Mouse (Mus musculus): Measurements from ENCODE around the gene Kif16b. TPM values are rescaled to one million over a fixed set of nuclear protein-coding genes. Genes with fewer than 3 reads are reported as not detected.

The Kif16b gene
- total RNA-seq, 1 experiment: 10.5 TPM

GRCm38 (mm10) chr2:142900120-142900861, 1.0 kb downstream of the Kif16b start:
- Histone ChIP-seq H3K27ac (ENCODE audit: insufficient read depth, low read depth, low read length, poor library complexity, severe bottlenecking) (no peak overlapping the region), H3K4me3 (ENCODE audit: insufficient read depth in 1 of 2, low read depth in 1 of 2, low read length in 2 of 2, poor library complexity in 1 of 2, severe bottlenecking in 1 of 2) (peak overlapping the region; percentile 71 to 93), H3K9me3 (ENCODE audit: control insufficient read depth, insufficient read depth, low read depth, low read length) (no peaks in the 10 kb centered on the region), H3K9ac (ENCODE audit: insufficient read depth, low read depth, low read length, poor library complexity, severe bottlenecking) (peak overlapping the region; percentile 84; the same call in 1 of the 2 replicates), H3K4me1 (ENCODE audit: control insufficient read depth in 2 of 2, insufficient read depth in 2 of 2, low read length in 2 of 2, poor library complexity in 1 of 2) (peaks cover 3 to 6% of the 10 kb centered on the region in 2 experiments; a peak in 1 of 4 replicates), H3K36me3 (ENCODE audit: control insufficient read depth, insufficient read depth, low read length, poor library complexity, severe bottlenecking) (no peaks in the 10 kb centered on the region)
- no peak for DNase-seq (ENCODE audit: low read depth, low spot score)
- in situ Hi-C loops (cut with MboI; ENCODE audit: low sequenced_read_pairs in 2 of 2, unreplicated experiment in 2 of 2): no loop called here
- TF ChIP-seq ZC3H11A (IDR thresholded peaks at IDR 0.05; ENCODE audit: borderline replicate concordance, low read depth, low read length) (no peak), ZNF384 (IDR thresholded peaks at IDR 0.05; ENCODE audit: low read depth, low read length) (no peak), HCFC1 (IDR thresholded peaks at IDR 0.05; ENCODE audit: borderline replicate concordance, insufficient read depth, low read length) (no peak), CHD2 (IDR thresholded peaks at IDR 0.05; ENCODE audit: low read depth, low read length) (no peak), MAFK (IDR thresholded peaks at IDR 0.05; ENCODE audit: insufficient read depth, low read depth, low read length) (no peak)

- no peak overlapping the region for H3K4me3 ChIP-seq (ENCODE audit: insufficient read depth in 1 of 2, low read depth in 1 of 2, low read length in 2 of 2, poor library complexity in 1 of 2, severe bottlenecking in 1 of 2)
- in situ Hi-C loops (cut with MboI; ENCODE audit: low sequenced_read_pairs in 2 of 2, unreplicated experiment in 2 of 2): no loop called here
Measured at GRCm38 (mm10) chr2:142893780-142894179, 7.6 kb downstream of the Kif16b start.

GRCm38 (mm10) chr2:142891283-142891682, 10.0 kb downstream of the Kif16b start:
- Histone ChIP-seq H3K4me3 (ENCODE audit: insufficient read depth in 1 of 2, low read depth in 1 of 2, low read length in 2 of 2, poor library complexity in 1 of 2, severe bottlenecking in 1 of 2) (no peak overlapping the region), H3K9ac (ENCODE audit: insufficient read depth, low read depth, low read length, poor library complexity, severe bottlenecking) (no peak overlapping the region), H3K9me3 (ENCODE audit: control insufficient read depth, insufficient read depth, low read depth, low read length) (no peaks in the 10 kb centered on the region), H3K4me1 (ENCODE audit: control insufficient read depth in 2 of 2, insufficient read depth in 2 of 2, low read length in 2 of 2, poor library complexity in 1 of 2) (no peaks in the 10 kb centered on the region), H3K36me3 (ENCODE audit: control insufficient read depth, insufficient read depth, low read length, poor library complexity, severe bottlenecking) (no peaks in the 10 kb centered on the region), H3K27ac (ENCODE audit: insufficient read depth, low read depth, low read length, poor library complexity, severe bottlenecking) (no peak overlapping the region)
- in situ Hi-C loops (cut with MboI; ENCODE audit: low sequenced_read_pairs in 2 of 2, unreplicated experiment in 2 of 2): no loop called here
- DNase-seq (ENCODE audit: low read depth, low spot score): no peak
- TF ChIP-seq ZC3H11A (IDR thresholded peaks at IDR 0.05; ENCODE audit: borderline replicate concordance, low read depth, low read length) (no peak), CHD2 (IDR thresholded peaks at IDR 0.05; ENCODE audit: low read depth, low read length) (no peak), MAFK (IDR thresholded peaks at IDR 0.05; ENCODE audit: insufficient read depth, low read depth, low read length) (no peak), ZNF384 (IDR thresholded peaks at IDR 0.05; ENCODE audit: low read depth, low read length) (no peak), HCFC1 (IDR thresholded peaks at IDR 0.05; ENCODE audit: borderline replicate concordance, insufficient read depth, low read length) (no peak)

More at GRCm38 (mm10) chr2:142893780-142894179, 7.6 kb downstream of the Kif16b start:
- no peak overlapping the region for H3K9ac ChIP-seq (ENCODE audit: insufficient read depth, low read depth, low read length, poor library complexity, severe bottlenecking)
- H3K27ac ChIP-seq (ENCODE audit: insufficient read depth, low read depth, low read length, poor library complexity, severe bottlenecking): no peak overlapping the region
- H3K36me3 ChIP-seq (ENCODE audit: control insufficient read depth, insufficient read depth, low read length, poor library complexity, severe bottlenecking): no peaks in the 10 kb centered on the region
- TF ChIP-seq ZNF384 (IDR thresholded peaks at IDR 0.05; ENCODE audit: low read depth, low read length) (no peak), HCFC1 (IDR thresholded peaks at IDR 0.05; ENCODE audit: borderline replicate concordance, insufficient read depth, low read length) (no peak), ZC3H11A (IDR thresholded peaks at IDR 0.05; ENCODE audit: borderline replicate concordance, low read depth, low read length) (no peak), CHD2 (IDR thresholded peaks at IDR 0.05; ENCODE audit: low read depth, low read length) (no peak), MAFK (IDR thresholded peaks at IDR 0.05; ENCODE audit: insufficient read depth, low read depth, low read length) (no peak)
- no peaks in the 10 kb centered on the region for H3K9me3 ChIP-seq (ENCODE audit: control insufficient read depth, insufficient read depth, low read depth, low read length)
- no peak for DNase-seq (ENCODE audit: low read depth, low spot score)
- no peaks in the 10 kb centered on the region for H3K4me1 ChIP-seq (ENCODE audit: control insufficient read depth in 2 of 2, insufficient read depth in 2 of 2, low read length in 2 of 2, poor library complexity in 1 of 2)

- H3K36me3 ChIP-seq (ENCODE audit: control insufficient read depth, insufficient read depth, low read length, poor library complexity, severe bottlenecking): no peaks in the 10 kb centered on the region
- in situ Hi-C loops (cut with MboI; ENCODE audit: low sequenced_read_pairs in 2 of 2, unreplicated experiment in 2 of 2): no loop called here
- no peak for DNase-seq (ENCODE audit: low read depth, low spot score)
Measured at GRCm38 (mm10) chr2:142884456-142884855, 16.9 kb downstream of the Kif16b start.

More at GRCm38 (mm10) chr2:142884456-142884855, 16.9 kb downstream of the Kif16b start:
- no peak for TF ChIP-seq ZNF384 (IDR thresholded peaks at IDR 0.05; ENCODE audit: low read depth, low read length)
- no peak for TF ChIP-seq HCFC1 (IDR thresholded peaks at IDR 0.05; ENCODE audit: borderline replicate concordance, insufficient read depth, low read length)
- TF ChIP-seq CHD2 (IDR thresholded peaks at IDR 0.05; ENCODE audit: low read depth, low read length): no peak
- TF ChIP-seq MAFK (IDR thresholded peaks at IDR 0.05; ENCODE audit: insufficient read depth, low read depth, low read length): no peak
- TF ChIP-seq ZC3H11A (IDR thresholded peaks at IDR 0.05; ENCODE audit: borderline replicate concordance, low read depth, low read length): no peak
- Histone ChIP-seq H3K27ac (ENCODE audit: insufficient read depth, low read depth, low read length, poor library complexity, severe bottlenecking) (no peak overlapping the region), H3K9ac (ENCODE audit: insufficient read depth, low read depth, low read length, poor library complexity, severe bottlenecking) (no peak overlapping the region), H3K9me3 (ENCODE audit: control insufficient read depth, insufficient read depth, low read depth, low read length) (no peaks in the 10 kb centered on the region), H3K4me1 (ENCODE audit: control insufficient read depth in 2 of 2, insufficient read depth in 2 of 2, low read length in 2 of 2, poor library complexity in 1 of 2) (no peaks in the 10 kb centered on the region), H3K4me3 (ENCODE audit: insufficient read depth in 1 of 2, low read depth in 1 of 2, low read length in 2 of 2, poor library complexity in 1 of 2, severe bottlenecking in 1 of 2) (no peak overlapping the region)
